Mouse (Mus musculus): ENCODE measurements at regions not wholly inside any gene's neighbourhood (a gene's known extent, or its start where the extent isn't known, plus 50 kb on each side); places are given as distances from the start of the nearest gene placed in this dataset.
"Not testable (repeated sequence)": the region's sequence is repeated elsewhere in the genome, so short reads cannot be mapped to it uniquely, and the experiment has no call there.

GRCm38 (mm10) chr2:9042355-9042754 is 838.7 kb upstream of the 4930412O13Rik start:
- H3K4me2 ChIP-seq (ENCODE audit: low read depth, low read length); ATAC-seq (ENCODE audit: low read depth); H3K4me1 ChIP-seq (ENCODE audit: control insufficient read depth, insufficient read depth, low read length); H3K9me3 ChIP-seq (ENCODE audit: control insufficient read depth, low read length); H3K36me3 ChIP-seq (ENCODE audit: control insufficient read depth, insufficient read depth, low read length); H3K9ac ChIP-seq (replicated peaks; ENCODE audit: low read depth, low read length); H3K27me3 ChIP-seq (ENCODE audit: control insufficient read depth, insufficient read depth, low read length); H3K27ac ChIP-seq (ENCODE audit: low read depth, low read length); H3K4me3 ChIP-seq (ENCODE audit: low read depth, low read length): not testable (repeated sequence)
- 60% methylated on average over 21 of the region's 21 CpGs for WGBS

GRCm38 (mm10) chr2:9047980-9048379 is 833.1 kb upstream of the 4930412O13Rik start:
- WGBS, result 79% methylated on average over 3 of the region's 3 CpGs

GRCm38 (mm10) chr2:9073851-9074250 is 807.2 kb upstream of the 4930412O13Rik start:
- ATAC-seq (ENCODE audit: low read depth), result no peak
- WGBS, result 90% methylated on average over 1 of the region's 1 CpGs
- H3K4me3 ChIP-seq (ENCODE audit: low read depth, low read length), result no peak overlapping the region
- H3K27me3 ChIP-seq (ENCODE audit: control insufficient read depth, insufficient read depth, low read length), result no peaks in the 10 kb centered on the region
- no peaks in the 10 kb centered on the region for H3K4me1 ChIP-seq (ENCODE audit: control insufficient read depth, insufficient read depth, low read length)
- H3K9me3 ChIP-seq (ENCODE audit: control insufficient read depth, low read length), result no peaks in the 10 kb centered on the region
- no peak overlapping the region for H3K27ac ChIP-seq (ENCODE audit: low read depth, low read length)
- H3K9ac ChIP-seq (replicated peaks; ENCODE audit: low read depth, low read length), result no peak overlapping the region
- no peak overlapping the region for H3K4me2 ChIP-seq (ENCODE audit: low read depth, low read length)
- H3K36me3 ChIP-seq (ENCODE audit: control insufficient read depth, insufficient read depth, low read length), result no peaks in the 10 kb centered on the region

More at GRCm38 (mm10) chr2:9047980-9048379, 833.1 kb upstream of the 4930412O13Rik start:
- Histone ChIP-seq H3K4me3 (ENCODE audit: low read depth, low read length) (no peak overlapping the region), H3K9ac (replicated peaks; ENCODE audit: low read depth, low read length) (no peak overlapping the region), H3K9me3 (ENCODE audit: control insufficient read depth, low read length) (no peaks in the 10 kb centered on the region), H3K36me3 (ENCODE audit: control insufficient read depth, insufficient read depth, low read length) (no peaks in the 10 kb centered on the region), H3K4me1 (ENCODE audit: control insufficient read depth, insufficient read depth, low read length) (no peaks in the 10 kb centered on the region), H3K27me3 (ENCODE audit: control insufficient read depth, insufficient read depth, low read length) (no peaks in the 10 kb centered on the region), H3K27ac (ENCODE audit: low read depth, low read length) (no peak overlapping the region), H3K4me2 (ENCODE audit: low read depth, low read length) (no peak overlapping the region)
- ATAC-seq (ENCODE audit: low read depth), result no peak

- Histone ChIP-seq H3K9ac (replicated peaks; ENCODE audit: low read depth, low read length) (no peak overlapping the region), H3K27ac (ENCODE audit: low read depth, low read length) (no peak overlapping the region), H3K4me3 (ENCODE audit: low read depth, low read length) (no peak overlapping the region), H3K27me3 (ENCODE audit: control insufficient read depth, insufficient read depth, low read length) (no peaks in the 10 kb centered on the region), H3K4me1 (ENCODE audit: control insufficient read depth, insufficient read depth, low read length) (no peaks in the 10 kb centered on the region), H3K36me3 (ENCODE audit: control insufficient read depth, insufficient read depth, low read length) (no peaks in the 10 kb centered on the region), H3K9me3 (ENCODE audit: control insufficient read depth, low read length) (no peaks in the 10 kb centered on the region), H3K4me2 (ENCODE audit: low read depth, low read length) (no peak overlapping the region)
- no peak for ATAC-seq (ENCODE audit: low read depth)
- 81% methylated on average over 4 of the region's 4 CpGs for WGBS
Measured at GRCm38 (mm10) chr2:9078158-9078557, 802.9 kb upstream of the 4930412O13Rik start.

- H3K9me3 ChIP-seq (ENCODE audit: control insufficient read depth, low read length), result no peaks in the 10 kb centered on the region
- no peak overlapping the region for H3K4me3 ChIP-seq (ENCODE audit: low read depth, low read length)
- H3K36me3 ChIP-seq (ENCODE audit: control insufficient read depth, insufficient read depth, low read length), result no peaks in the 10 kb centered on the region
- no peak overlapping the region for H3K9ac ChIP-seq (replicated peaks; ENCODE audit: low read depth, low read length)
- no peak overlapping the region for H3K4me2 ChIP-seq (ENCODE audit: low read depth, low read length)
- no peak for ATAC-seq (ENCODE audit: low read depth)
- 76% methylated on average over 1 of the region's 1 CpGs for WGBS
- no peaks in the 10 kb centered on the region for H3K4me1 ChIP-seq (ENCODE audit: control insufficient read depth, insufficient read depth, low read length)
- H3K27me3 ChIP-seq (ENCODE audit: control insufficient read depth, insufficient read depth, low read length), result no peaks in the 10 kb centered on the region
- no peak overlapping the region for H3K27ac ChIP-seq (ENCODE audit: low read depth, low read length)
Measured at GRCm38 (mm10) chr2:9081746-9082145, 799.3 kb upstream of the 4930412O13Rik start.

- no peaks in the 10 kb centered on the region for H3K9me3 ChIP-seq (ENCODE audit: control insufficient read depth, low read length)
- no peak overlapping the region for H3K4me3 ChIP-seq (ENCODE audit: low read depth, low read length)
- H3K4me2 ChIP-seq (ENCODE audit: low read depth, low read length), result no peak overlapping the region
- no peak overlapping the region for H3K9ac ChIP-seq (replicated peaks; ENCODE audit: low read depth, low read length)
- ATAC-seq (ENCODE audit: low read depth), result no peak
- no peaks in the 10 kb centered on the region for H3K36me3 ChIP-seq (ENCODE audit: control insufficient read depth, insufficient read depth, low read length)
- H3K4me1 ChIP-seq (ENCODE audit: control insufficient read depth, insufficient read depth, low read length), result no peaks in the 10 kb centered on the region
- 81% methylated on average over 4 of the region's 4 CpGs for WGBS
- H3K27ac ChIP-seq (ENCODE audit: low read depth, low read length), result no peak overlapping the region
- no peaks in the 10 kb centered on the region for H3K27me3 ChIP-seq (ENCODE audit: control insufficient read depth, insufficient read depth, low read length)
Measured at GRCm38 (mm10) chr2:9095317-9095716, 785.7 kb upstream of the 4930412O13Rik start.

GRCm38 (mm10) chr2:9116697-9117096 is 764.4 kb upstream of the 4930412O13Rik start:
- Histone ChIP-seq H3K9ac (replicated peaks; ENCODE audit: low read depth, low read length) (no peak overlapping the region), H3K9me3 (ENCODE audit: control insufficient read depth, low read length) (no peaks in the 10 kb centered on the region), H3K27ac (ENCODE audit: low read depth, low read length) (no peak overlapping the region), H3K4me1 (ENCODE audit: control insufficient read depth, insufficient read depth, low read length) (no peaks in the 10 kb centered on the region), H3K4me2 (ENCODE audit: low read depth, low read length) (no peak overlapping the region), H3K36me3 (ENCODE audit: control insufficient read depth, insufficient read depth, low read length) (no peaks in the 10 kb centered on the region), H3K27me3 (ENCODE audit: control insufficient read depth, insufficient read depth, low read length) (no peaks in the 10 kb centered on the region), H3K4me3 (ENCODE audit: low read depth, low read length) (no peak overlapping the region)
- no peak for ATAC-seq (ENCODE audit: low read depth)
- WGBS, result 86% methylated on average over 3 of the region's 3 CpGs

GRCm38 (mm10) chr2:9117523-9117922 is 763.5 kb upstream of the 4930412O13Rik start:
- Histone ChIP-seq H3K4me2 (ENCODE audit: low read depth, low read length) (no peak overlapping the region), H3K36me3 (ENCODE audit: control insufficient read depth, insufficient read depth, low read length) (no peaks in the 10 kb centered on the region), H3K9ac (replicated peaks; ENCODE audit: low read depth, low read length) (no peak overlapping the region), H3K4me1 (ENCODE audit: control insufficient read depth, insufficient read depth, low read length) (no peaks in the 10 kb centered on the region), H3K27ac (ENCODE audit: low read depth, low read length) (no peak overlapping the region), H3K9me3 (ENCODE audit: control insufficient read depth, low read length) (no peaks in the 10 kb centered on the region), H3K4me3 (ENCODE audit: low read depth, low read length) (no peak overlapping the region), H3K27me3 (ENCODE audit: control insufficient read depth, insufficient read depth, low read length) (no peaks in the 10 kb centered on the region)
- 34% methylated on average over 5 of the region's 5 CpGs for WGBS
- peak; percentile 74 for ATAC-seq (ENCODE audit: low read depth)

GRCm38 (mm10) chr2:9136963-9137362 is 744.1 kb upstream of the 4930412O13Rik start:
- Histone ChIP-seq H3K27ac (ENCODE audit: low read depth, low read length) (no peak overlapping the region), H3K27me3 (ENCODE audit: control insufficient read depth, insufficient read depth, low read length) (no peaks in the 10 kb centered on the region), H3K4me1 (ENCODE audit: control insufficient read depth, insufficient read depth, low read length) (no peaks in the 10 kb centered on the region), H3K36me3 (ENCODE audit: control insufficient read depth, insufficient read depth, low read length) (no peaks in the 10 kb centered on the region), H3K9me3 (ENCODE audit: control insufficient read depth, low read length) (no peaks in the 10 kb centered on the region), H3K4me2 (ENCODE audit: low read depth, low read length) (no peak overlapping the region), H3K4me3 (ENCODE audit: low read depth, low read length) (no peak overlapping the region), H3K9ac (replicated peaks; ENCODE audit: low read depth, low read length) (no peak overlapping the region)
- 52% methylated on average over 4 of the region's 4 CpGs for WGBS
- ATAC-seq (ENCODE audit: low read depth), result no peak

GRCm38 (mm10) chr2:9141411-9141810 is 739.6 kb upstream of the 4930412O13Rik start:
- Histone ChIP-seq H3K4me3 (ENCODE audit: low read depth, low read length) (no peak overlapping the region), H3K9me3 (ENCODE audit: control insufficient read depth, low read length) (no peaks in the 10 kb centered on the region), H3K27me3 (ENCODE audit: control insufficient read depth, insufficient read depth, low read length) (no peaks in the 10 kb centered on the region), H3K4me1 (ENCODE audit: control insufficient read depth, insufficient read depth, low read length) (no peaks in the 10 kb centered on the region), H3K36me3 (ENCODE audit: control insufficient read depth, insufficient read depth, low read length) (no peaks in the 10 kb centered on the region), H3K9ac (replicated peaks; ENCODE audit: low read depth, low read length) (no peak overlapping the region), H3K4me2 (ENCODE audit: low read depth, low read length) (no peak overlapping the region), H3K27ac (ENCODE audit: low read depth, low read length) (no peak overlapping the region)
- no peak for ATAC-seq (ENCODE audit: low read depth)
- 92% methylated on average over 1 of the region's 1 CpGs for WGBS

Data from neural tube, embryonic 14.5 days (tissue).